Mouse (Mus musculus): ENCODE data around the gene Neurod2. TPM values are rescaled to one million over a fixed set of nuclear protein-coding genes. Genes with fewer than 3 reads are reported as not detected.

Gene Neurod2
- total RNA-seq, 2 experiments from 2014 or later = not detected

- DNase-seq (ENCODE audit: low spot score) = no peak
Measured at GRCm38 (mm10) chr11:98319120-98319519, 10.3 kb downstream of the Neurod2 start.

GRCm38 (mm10) chr11:98318421-98319116 is 10.9 kb downstream of the Neurod2 start:
- DNase-seq (ENCODE audit: low spot score) = no peak

GRCm38 (mm10) chr11:98317479-98317878 is 12.0 kb downstream of the Neurod2 start:
- no peak for DNase-seq (ENCODE audit: low spot score)

GRCm38 (mm10) chr11:98313790-98314323 is 15.6 kb downstream of the Neurod2 start:
- peak; percentile 49 for DNase-seq (ENCODE audit: low spot score)

GRCm38 (mm10) chr11:98298484-98299205 is 30.8 kb downstream of the Neurod2 start:
- DNase-seq (ENCODE audit: low spot score) = no peak

- DNase-seq (ENCODE audit: low spot score) = no peak
Measured at GRCm38 (mm10) chr11:98297778-98298177, 31.7 kb downstream of the Neurod2 start.

- no peak for DNase-seq (ENCODE audit: low spot score)
Measured at GRCm38 (mm10) chr11:98296916-98297315, 32.5 kb downstream of the Neurod2 start.

GRCm38 (mm10) chr11:98296277-98296676 is 33.2 kb downstream of the Neurod2 start:
- no peak for DNase-seq (ENCODE audit: low spot score)

DNA sequence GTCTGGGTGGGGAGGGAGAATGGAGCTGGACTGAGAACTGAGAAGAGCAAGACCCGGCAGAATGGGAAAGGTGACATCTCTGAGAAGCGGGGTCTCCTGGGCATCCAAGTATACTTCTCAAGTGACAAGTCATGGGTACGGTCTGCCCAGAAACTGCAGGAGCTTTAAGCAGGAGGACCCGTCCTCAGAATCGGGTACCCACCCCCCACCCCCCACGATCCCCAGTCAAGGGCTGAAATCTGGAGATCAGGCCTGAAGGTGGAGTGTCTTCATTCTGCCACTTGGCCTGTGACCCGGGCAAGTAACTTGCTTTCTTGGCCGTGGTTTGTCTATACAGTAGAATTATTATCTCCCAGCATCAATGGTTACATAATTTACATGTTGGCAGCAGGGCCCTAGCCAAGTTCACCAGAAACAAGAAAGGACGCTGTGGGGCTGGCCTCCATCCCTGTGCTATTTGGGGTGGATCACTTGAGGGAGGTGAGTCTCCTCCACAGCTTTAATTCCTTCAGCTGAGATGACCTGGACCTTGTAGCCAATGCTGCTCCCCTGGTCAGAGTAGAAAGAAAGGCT is 34.3 kb downstream of the Neurod2 start:
- DNase-seq (ENCODE audit: low spot score) = no peak

DNA sequence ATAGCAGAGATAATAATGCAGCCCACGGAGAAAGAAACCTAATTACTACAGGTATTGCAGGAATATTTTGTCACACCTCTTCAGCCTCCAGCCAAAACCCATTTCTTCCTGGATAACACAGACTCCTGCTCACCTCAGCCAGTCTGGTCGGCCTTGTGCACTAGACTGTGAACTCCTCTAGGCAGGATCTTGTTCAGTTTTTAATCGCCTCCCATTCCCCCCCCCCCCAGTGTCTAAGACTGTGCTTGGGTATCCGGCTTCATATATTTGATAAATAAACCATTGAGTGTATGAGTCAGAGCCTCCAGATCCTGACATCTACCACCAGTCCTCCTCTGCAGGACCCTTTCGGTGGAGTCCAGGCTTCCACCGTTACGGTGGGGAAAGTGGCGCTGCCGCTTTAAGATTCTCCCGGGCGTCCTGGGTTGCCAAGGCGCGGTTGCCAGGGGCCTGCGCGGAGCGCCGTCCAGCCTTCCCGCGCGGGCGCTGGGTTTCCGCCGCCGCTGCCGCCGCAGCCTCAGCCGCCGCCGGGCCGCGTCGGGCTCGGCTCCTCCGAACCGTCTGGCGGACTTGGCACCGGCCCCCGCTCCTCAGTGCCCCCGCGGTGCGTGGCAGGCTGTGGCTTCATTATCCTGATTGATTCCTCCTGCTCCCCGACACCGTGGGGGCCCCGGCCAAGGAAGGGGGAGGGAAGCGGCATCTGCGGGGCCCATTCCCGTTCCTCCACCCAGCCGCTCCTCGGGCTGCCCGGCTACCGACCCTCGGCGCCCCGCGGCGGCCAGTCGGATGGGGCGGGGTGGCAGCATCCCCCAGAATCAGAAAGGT is 35.0 kb downstream of the Neurod2 start:
- peak; percentile 31 for DNase-seq (ENCODE audit: low spot score)

- DNase-seq (ENCODE audit: low spot score) = no peak
Measured at GRCm38 (mm10) chr11:98293070-98293469, 36.4 kb downstream of the Neurod2 start.

DNA sequence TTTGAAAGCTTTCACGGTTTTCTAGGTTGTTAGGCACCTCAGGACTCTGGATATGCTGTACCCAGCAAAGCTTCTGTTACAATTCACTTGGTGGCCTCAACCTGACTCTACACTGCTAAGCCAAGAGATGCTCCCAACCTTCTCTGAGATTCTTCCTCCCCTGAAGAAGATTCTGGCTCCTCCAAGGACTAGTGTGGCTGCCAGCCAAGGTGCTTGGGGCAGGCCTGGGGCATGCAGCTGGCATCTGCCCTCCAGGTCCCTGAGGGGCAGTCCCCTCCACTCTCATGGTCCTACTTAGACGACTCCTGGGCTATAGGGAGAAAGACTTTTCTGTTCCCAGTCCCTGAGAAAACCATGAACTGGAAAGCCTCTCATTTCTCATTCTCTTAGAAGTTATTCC is 38.5 kb downstream of the Neurod2 start:
- DNase-seq (ENCODE audit: low spot score) = no peak

- DNase-seq (ENCODE audit: low spot score) = no peak
Measured at GRCm38 (mm10) chr11:98289873-98290272, 39.6 kb downstream of the Neurod2 start.

- no peak for DNase-seq (ENCODE audit: low spot score)
Measured at GRCm38 (mm10) chr11:98287961-98288360, 41.5 kb downstream of the Neurod2 start.

- DNase-seq (ENCODE audit: low spot score) = no peak
Measured at GRCm38 (mm10) chr11:98287531-98287930, 41.9 kb downstream of the Neurod2 start.

- no peak for DNase-seq (ENCODE audit: low spot score)
Measured at GRCm38 (mm10) chr11:98285368-98285767, 44.1 kb downstream of the Neurod2 start.

GRCm38 (mm10) chr11:98284230-98284629 is 45.2 kb downstream of the Neurod2 start:
- DNase-seq (ENCODE audit: low spot score) = no peak

DNA sequence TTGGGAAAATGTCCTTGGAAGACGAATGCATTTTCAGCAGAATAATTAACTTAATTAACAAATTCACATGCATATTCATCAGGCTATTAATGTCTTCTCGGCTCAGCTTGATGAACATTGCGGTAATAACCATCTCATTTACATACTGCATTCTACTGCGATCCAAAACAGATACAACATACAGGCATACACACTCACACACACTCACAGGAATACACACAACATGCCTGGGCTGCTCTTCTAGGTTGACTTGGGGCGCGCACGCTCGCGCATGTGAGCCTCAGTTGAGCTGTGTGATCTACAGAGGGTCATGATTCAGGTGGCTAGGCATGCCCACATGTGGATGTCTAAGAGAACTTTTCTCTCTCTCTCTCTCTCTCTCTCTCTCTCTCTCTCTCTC is 45.7 kb downstream of the Neurod2 start:
- no peak for DNase-seq (ENCODE audit: low spot score)
